Mouse (Mus musculus) c-Kit-negative CD71-positive TER-119-positive erythroid progenitor cells, embryonic 14.5 days (primary cell): ENCODE measurements around the gene Porcn.

ENCODE experiments used
- DNase-seq: peaks from one replicate; pipeline ENCODE4 v3.0.0-alpha.2; 2013; ENCODE audit warnings: low read depth, low spot score

The Porcn gene

DNA sequence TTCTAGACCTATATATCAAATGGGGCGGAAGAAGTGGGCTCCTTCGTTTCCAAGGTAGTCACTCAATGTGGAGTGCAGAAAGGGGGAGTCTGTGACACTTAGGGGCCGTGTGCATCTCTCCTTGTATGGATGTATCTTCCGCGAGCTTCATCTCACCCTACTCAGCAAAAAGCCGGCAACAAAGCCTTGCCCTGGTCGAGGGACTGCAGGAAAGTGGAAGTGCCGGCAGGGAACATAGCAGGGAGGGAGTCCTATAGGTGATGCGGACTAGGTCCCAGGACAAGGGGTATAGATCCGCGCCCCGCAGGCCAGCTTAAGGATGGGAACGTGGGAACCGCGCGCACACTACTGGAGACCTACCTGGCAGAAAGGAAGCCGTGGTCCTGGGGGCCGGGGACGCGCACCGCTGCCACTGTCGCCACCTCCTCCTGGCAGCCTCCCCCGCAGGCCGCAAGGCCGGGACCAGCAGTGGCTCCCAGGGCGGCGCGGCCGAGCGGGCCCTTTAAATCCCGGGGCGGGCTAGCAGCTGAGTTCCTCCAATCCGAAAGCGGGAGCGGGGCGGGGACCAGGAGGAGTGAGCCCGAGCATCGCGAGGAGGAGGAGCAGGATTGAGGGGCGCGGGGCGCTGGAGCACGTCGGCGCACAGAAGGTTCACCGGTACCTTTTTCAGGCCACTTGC, at the start of gene Porcn:
Gene Porcn, minus strand, starts transcription at position 511 of the 679 bp plus-strand sequence.
- DNase-seq, result peak; percentile 33

DNA sequence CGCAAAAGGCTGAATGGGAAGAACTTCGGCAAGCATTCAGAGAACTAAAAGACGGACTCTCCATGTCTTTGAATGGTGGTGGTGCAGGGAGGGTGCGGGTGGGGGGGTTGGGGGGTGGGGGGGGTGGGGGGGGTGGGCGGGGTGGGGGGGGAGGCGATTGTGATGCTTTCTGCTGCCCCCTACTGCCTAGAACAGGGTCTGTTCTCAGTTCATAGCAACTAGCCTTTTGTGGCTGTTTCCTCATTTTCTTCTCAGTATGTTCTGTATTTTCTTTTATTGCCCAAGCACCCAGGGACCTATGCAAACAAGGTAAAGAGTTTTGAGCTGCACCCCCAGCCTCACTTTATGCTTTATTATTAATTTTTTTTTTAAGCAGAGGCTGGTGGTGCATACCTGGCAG, 49.5 kb upstream of the Porcn start:
- no peak for DNase-seq

DNA sequence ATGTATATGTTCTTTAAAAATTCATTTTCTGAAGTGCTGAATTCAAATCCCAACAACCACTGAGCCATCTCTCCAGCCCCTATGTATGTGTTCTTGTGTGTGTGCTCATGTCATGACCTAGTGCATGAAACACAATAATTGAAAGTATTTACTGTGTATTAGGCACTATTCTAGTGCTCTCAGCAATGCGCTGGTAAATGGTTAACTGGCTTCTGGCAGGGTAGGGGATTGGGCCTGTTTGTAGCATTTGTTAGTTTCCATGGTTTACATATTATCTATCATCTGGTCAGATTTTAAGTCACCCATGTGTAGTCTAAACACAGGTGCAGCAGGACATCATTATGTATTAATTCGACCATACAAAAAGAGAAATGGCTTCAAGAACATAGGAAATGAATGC, 47.4 kb upstream of the Porcn start:
- no peak for DNase-seq

DNA sequence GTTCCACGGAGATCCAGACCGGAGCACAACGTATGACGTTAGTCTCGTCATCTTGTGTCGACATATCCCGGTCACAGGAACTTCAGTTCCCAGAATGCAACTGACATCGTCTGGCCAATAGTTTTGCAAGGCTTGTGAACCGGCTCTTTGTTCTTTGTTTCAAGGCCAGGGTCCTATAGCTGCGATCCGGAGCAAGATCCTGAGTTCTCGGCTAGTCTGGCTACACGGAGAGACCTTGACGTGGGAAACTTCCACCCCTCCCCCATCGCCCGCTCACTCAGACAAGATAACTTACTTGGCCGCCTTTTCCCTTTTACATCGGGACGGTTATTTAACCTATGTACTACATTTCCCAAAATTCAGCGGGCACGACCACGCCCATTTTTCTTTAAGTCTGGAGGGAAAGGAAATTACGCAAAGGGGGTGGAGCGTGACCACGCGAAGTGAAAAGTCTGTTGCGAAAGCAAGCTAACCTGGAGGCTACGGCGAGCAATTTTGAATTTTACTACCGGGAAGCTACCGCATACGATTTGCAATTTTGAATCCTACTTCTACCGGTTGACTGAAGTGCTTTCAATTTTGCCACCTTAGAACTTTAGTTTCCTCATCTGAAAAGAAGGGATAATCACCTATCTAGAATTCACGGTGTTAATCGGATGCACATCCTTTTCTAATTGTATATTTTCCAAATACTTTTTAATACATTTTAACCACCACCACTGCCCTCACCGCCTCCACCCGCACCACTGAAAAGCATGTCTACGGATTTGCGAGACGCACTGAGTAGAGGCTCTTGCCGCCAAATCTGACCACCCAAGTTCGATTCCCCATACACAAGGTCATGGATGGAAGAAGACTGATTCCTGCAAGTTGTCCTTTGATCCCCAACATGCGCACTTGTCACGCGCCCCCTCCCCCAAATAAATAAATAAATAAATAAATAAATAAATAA, 46.3 kb upstream of the Porcn start, which contains the start of gene Ftsj1:
Gene Ftsj1, minus strand, starts transcription at position 73 of the 952 bp plus-strand sequence.
- peak; percentile 81 for DNase-seq

DNA sequence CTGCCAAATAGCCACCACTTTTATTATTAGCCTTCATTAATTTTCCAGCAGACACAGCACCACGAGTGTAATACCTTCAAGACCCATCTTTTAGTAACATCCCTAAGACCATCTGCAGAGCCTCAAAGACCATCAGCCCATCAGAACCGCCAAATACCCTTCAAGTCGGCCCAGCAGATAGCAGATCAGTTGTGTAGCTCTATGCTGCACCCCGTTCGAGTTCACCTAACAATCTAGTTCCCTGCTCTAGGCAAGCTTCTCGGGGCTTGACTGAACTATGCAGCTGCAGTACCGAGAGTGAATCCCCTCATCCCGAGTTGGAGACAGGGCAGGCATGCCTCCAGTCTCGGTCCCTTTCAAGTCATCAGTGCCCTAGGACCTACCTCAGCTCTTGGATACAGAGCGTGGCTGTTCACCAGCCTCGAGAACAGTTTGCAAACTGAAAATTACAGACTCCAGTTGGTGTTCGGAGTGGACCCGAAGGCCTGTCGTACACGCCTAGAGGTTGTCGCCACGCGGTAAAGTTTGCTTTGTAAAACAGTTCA, 45.5 kb upstream of the Porcn start:
- DNase-seq, result no peak

DNA sequence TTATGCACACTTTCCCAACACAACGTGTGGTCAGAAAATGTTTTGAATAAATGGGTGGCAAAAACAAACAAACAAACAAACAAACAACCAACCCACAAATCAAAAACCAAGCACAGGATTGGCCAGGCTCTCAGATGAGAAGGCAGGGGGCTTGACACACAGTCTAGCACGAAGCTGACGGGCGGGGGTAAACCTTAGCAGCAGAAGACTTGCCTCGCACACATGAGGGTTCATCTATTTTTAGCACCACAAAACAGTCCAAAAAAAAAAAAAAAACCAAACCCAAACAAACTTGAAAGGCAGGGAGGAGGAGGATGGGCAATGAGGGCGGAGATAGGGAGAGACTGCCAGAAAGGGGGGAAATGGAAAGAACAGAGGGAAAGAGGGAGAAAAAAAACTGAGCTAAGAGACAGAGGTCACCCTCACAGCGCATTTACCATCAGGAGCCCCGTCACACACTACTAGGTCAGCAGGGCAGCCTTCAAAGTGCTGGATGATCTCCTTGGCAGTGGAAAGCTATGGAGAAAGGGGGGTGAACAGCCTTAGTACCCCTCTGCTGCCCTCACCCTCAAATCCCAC, 42.3 kb upstream of the Porcn start:
- no peak for DNase-seq

DNA sequence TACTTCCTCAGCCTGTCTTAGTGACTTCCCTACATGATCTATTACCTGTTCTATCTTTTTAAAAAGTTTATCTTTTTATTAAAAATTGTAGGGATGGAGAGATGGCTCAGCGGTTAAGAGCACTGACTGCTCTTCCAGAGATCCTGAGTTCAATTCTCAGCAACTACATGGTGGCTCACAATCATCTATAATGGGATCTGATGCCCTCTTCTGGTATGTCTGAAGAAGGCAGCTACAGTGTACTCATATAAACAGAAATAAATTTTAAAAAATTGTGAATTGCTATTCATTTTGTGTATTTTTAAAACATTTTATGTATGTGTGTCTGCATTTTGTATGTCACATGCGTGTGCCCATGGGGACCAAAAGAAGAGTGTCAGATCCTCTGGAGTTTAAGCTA, 41.4 kb upstream of the Porcn start:
- no peak for DNase-seq

DNA sequence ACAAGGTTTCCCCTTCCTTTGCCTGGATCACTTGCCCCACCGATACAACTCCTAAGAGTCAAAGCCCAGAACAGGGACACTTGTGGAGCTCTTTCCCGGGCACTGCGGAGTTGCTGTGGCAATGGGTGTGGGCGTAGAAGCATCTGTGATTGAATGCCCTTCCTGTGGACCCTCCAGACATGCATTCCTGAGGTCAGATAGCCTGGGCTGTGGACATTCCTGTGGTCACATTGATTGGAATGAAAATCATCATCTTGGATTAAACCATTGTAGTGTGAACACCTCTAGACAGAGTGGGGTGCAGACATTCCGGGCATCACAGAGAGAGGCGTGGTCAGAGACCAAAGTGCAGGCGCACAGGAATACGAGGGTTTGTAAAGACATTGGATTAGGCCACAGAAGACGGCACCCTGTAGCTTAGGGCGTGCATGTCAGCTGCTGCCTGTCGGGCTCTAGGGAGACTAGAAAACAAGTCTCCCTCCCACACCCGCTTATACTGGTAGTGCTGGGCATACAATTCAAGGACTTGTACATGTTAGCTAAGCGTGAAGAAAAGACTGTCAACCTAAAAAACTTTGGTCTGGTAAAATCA, 32.6 kb upstream of the Porcn start:
- DNase-seq, result no peak

DNA sequence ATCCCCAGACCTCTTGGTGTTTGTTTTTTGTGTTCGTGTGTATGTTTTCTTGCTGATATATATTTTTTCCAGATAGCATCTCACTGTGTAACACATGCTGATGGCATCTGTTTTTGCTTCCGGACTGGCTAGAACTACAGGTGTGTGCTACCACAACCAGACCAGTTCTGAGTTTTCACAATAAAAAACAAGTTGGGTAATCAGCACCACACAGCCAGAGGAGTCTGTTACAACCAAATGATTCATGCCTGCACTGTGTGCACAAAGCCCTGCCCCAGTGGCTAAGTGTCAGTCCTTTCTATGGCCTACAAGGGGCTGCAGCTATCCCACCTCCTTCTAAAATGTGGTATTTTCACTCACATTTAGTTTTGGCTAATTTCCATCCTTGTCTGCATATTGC, 30.4 kb upstream of the Porcn start:
- DNase-seq, result no peak

DNA sequence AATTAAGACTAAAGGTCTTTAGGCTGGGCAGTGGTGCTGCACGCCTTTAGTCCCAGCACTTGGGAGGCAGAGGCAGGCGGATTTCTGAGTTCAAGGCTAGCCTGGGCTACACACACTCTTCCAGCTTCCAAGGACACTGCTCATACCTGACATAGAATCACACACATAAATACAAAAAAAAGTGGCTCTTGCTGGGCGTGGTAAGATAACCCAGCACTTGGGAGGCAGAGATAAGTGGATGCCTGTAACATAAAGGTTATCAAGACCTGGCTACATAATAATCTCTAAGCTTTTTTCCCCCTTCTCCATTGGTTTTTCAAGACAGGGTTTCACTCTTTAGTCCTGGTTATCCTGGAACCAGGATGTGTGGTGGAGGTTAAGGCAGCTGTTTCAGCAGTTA, 27.3 kb upstream of the Porcn start:
- no peak for DNase-seq

DNA sequence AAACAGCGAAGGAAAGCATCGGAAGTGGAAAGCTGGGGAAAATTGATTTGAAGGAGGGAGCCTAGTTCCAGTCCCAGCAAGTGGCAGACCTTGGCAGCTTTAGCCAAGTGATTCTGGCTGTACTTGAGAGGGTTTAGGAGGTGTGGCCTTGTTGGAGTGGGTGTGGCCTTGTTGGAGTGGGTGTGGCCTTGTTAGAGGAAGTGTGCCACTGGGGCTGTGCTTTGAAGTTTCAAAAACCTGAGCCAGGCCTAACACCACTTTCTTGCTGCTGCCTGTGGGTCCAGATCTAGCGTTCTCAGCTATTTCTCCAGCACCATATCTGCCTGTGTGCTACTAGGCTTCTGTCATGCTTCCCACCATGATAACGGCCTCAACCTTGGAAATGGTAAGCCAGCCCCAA, 23.9 kb upstream of the Porcn start:
- DNase-seq, result no peak

DNA sequence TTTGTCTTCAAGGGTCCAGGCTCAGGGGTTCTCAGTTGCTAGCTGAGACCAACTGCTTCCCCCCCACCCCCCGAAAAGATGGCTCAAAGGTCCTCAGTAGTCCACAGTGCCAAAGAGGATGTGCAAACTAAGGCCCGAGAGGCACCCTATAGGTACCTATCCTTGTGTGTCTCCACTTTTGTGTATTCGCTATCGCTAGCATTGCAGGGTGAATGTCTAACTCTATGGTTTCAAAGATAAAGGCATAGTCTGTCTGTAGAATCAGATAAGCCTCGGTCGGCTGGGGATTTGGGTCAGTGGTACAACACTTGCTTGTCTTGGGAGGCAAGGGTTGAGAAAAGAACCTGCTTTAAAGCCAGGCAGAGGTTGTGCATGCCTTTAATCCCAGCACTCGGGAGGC, 17.1 kb upstream of the Porcn start:
- no peak for DNase-seq

DNA sequence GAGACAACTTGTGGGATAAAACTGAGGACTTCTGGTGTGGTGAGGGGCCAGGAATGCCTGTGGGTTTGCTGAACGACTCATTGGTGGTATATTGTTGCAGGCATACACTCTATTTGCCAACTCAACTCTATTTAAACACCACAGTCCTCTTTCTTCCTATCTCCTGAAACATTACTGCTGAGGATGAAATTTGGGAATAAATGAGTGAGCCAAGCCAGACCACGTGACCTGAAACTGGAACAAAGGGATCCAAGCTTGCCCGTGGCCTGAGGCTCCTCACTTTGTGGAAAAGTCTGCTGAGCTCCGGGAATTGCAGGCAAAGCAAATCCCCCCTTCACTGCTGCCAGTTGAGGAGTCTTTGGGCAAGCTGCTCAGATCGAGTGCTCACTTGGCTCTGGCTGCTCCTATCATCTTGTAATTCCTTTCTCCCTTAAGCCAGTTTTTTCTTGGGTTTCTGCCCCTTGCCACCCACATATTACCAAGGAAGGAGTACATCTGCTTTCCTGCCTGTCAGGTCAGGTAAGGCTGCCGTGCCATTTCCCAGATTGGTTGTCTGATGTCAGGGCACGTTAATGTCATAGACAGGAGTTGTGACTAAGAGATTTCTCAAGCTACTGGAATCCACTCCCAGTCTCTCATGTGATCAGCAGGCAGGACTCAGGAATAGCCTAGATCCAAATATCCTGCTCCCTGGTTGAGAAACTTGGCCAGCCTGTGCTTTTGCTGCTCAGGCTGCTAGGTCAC, 16.5 kb upstream of the Porcn start:
- no peak for DNase-seq

DNA sequence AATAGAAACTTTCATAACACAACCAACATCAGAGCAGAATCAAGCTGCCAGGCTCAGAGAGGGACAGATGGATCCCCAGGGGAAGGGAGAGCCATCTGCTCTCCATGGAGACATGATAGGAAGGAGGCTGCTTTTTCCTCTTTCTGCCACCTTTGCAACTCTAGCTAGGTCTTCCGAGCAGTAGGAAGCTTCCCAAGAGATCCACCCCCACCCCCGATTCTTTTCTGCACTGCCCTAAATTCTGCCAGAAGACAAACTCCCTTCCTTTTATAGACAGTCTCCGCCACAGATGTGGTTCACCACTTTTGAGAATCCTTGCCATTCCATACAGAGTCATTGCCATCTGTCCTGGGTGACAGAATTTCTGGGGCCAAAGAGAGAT, 16.0 kb upstream of the Porcn start:
- DNase-seq, result no peak

DNA sequence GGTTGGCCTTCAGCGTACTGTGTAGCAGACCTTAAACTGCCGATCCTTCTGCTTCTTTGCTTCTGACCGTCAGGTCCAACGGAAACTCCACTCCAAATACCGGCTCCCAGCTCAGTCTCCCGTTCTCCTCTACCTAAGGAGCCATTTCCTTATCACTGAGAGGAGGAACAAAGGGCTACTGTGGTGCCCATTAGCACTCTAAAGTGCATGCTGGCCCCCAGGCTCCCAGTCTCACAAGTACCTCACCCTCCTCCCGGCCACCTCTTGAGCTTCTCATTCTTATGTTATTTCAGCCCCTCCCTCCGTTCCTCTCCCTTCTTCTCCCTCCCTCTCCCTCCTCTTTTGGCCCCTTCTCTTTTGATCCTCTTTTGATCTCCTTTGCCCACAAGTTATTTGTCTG, 13.3 kb upstream of the Porcn start:
- no peak for DNase-seq

DNA sequence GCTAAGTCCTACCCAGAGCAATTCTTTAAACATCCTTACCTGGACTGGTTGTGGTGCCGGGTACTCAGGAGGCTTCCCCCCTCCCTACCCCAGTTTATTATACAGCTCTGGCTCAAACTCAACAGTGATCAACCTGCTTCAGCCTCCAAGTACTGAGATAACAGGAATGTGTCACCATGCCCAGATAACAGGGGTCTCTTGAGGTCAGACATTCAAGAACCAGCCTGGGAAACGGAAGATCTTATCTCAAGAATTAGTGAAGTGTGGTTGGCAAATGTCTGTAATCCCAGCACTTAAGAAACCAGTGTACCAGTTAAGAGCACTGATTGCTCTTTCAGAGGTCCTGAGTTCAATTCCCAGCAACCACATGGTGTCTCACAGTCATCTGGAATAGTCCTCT, 11.8 kb upstream of the Porcn start:
- no peak for DNase-seq

DNA sequence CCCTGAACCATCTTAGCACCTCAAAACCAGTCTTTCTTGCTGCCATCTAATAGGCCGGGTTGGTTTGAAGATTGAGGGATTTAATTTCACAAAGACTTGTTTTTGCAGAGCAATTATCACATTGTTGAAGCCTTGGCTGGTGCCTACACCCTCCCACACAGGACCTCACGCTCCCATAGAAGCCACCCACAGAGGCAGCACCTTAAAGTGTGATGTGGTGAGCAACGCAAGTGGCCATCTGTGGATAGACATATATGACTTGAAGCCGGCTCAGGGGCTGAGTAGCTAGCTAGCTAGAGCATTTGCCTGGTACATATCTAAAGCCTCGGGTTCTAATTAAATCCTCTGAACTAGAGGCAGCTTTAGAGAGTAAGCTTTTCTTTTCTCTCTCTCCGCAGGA, 11.1 kb upstream of the Porcn start:
- no peak for DNase-seq

DNA sequence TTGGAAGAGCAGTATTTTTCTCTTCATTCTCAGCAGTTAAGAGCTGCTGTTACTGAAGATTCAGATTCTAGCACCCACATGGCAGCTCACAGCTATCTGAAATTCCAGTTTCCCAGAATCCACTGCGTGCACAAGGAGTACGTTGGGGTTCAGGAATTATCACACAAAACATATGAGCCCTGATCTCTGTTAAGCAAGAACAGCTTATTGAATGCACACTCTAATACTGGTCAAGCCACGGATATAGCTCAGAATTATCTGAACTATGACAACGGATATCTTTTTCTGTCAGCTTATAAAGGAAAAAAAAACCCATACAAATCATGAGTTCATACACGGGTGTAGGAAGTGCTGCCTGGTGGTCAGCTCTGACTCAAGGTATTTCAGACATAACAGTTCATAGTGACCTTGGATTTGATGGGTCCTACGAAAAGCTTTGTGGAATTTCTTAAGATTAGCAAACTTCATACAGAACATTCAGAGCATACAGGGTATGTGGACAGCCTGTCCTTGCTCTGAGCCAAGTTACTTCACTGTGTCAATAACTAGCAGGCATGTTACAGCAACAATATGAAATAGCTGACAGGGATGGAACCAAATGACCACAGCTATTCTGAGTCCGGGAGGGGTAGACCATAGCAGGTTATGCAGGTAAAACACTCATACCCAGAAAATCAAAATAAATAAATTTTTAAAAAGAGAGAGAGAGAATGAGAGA, 5.3 kb upstream of the Porcn start:
- DNase-seq, result no peak

DNA sequence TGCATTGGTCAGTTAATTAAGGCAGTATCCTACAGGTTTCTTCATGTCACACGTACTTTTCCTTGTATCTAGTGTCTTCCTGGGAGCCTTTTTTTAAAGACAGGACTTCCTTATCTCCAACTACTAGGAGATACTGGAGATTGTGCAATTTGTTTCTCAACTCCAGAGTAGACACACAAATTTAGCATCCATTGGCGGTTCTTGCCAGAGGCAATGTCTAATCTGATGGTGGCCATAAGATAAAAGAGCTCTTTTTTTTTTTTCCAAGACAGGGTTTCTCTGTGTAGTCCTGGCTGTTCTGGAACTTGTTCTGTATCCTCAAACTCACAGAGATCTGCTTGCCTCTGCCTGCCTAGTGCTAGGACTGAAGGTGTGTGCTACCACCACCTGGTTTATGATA, 3.4 kb upstream of the Porcn start:
- DNase-seq, result no peak

DNA sequence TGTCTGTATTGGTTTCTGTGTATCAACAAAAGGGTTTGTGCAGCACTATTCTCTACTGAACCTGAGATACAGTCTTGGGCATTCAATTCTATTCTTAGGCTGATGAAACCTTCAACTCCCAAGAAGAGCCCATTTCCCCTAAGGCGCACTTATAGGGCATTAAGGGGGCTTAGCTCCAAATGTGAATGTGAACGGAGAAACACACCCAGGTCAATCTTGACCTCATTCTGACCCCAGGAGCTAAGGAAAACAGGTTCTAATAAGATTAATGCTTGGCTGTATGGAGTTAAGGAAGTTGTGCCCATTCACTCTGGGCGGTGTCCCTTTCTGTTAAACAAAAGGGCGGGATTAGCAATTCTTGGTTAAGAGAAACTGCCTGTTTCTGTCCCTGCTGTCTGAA, 899 bp upstream of the Porcn start:
- no peak for DNase-seq
